Mouse (Mus musculus): ENCODE results near the gene Mrpl45. TPM values are rescaled to one million over a fixed set of nuclear protein-coding genes. Genes with fewer than 3 reads are reported as not detected.
A peak's percentile ranks its signal among the peaks of the same experiment; 100 is the strongest.
"Not testable (repeated sequence)": the region's sequence is repeated elsewhere in the genome, so short reads cannot be mapped to it uniquely, and the experiment has no call there.

Gene Mrpl45
- total RNA-seq, 2 experiments from 2014 or later: 3.6 to 13.4 TPM

DNA sequence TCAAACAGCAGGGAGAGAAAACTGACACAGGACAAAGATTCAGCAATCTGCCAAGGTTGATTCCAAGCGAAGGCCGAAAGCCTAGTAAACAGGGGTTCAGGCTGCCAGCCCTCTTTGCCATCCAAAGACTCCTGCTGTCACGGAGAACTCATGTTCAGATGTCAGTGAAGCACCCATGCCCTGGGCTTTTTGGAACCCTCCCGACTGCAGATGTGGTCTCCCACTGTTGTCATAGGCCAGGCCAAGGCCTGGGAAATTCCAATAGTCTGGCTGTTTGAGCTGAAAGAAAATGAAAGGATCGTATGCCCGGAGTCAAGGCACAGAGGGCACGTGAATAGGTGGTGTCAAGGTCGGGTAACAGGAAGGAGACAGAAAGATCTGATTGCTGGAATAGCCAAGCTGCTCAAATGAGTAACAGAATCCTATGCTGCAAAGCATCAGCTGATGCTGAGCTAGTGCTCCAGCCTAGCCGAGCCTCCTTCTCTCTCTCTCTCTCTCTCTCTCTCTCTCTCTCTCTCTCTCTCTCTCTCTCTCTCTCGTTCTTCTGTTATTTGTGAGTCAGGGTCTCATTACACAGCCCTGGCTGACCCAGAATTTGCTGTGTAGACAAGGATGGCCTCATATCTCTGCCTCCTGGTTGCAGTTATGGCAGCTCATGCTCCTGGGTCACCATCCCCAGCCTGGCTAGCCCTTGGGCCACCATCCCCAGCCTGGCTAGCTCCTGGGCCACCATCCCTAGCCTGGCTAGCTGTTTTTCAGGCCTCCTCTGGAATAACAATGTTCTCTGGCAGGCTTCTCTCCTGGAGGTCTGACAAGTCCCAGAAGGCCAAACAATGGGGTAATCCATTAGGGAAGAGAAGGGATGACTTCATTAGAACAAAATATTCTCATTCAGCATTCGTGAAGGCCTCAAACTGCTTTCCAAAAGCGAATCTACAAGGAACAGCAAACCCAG lies 26.0 kb upstream of the Mrpl45 start:
- ATAC-seq (replicated peaks; ENCODE audit: low FRiP score, poor library complexity, severe bottlenecking): no peak

DNA sequence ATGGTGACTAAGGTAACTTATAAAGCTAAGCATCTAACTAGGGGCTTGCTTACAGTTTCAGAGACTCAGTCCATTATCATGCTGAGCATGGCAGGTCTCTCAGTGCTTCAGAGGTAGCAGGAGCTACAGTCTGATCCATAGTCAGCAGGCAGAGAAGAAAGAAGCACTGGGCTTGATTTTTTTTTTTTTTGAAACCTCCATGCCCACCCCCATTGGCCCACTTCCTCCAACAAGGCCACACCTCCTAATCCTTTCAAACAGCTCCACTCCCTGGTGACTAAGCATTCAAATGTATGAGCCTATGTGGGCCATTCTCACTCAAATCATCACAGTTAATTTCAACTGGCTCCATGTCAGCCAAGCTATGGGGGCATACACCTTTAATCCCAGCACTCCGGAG lies 22.8 kb upstream of the Mrpl45 start:
- ATAC-seq (replicated peaks; ENCODE audit: low FRiP score, poor library complexity, severe bottlenecking): no peak

DNA sequence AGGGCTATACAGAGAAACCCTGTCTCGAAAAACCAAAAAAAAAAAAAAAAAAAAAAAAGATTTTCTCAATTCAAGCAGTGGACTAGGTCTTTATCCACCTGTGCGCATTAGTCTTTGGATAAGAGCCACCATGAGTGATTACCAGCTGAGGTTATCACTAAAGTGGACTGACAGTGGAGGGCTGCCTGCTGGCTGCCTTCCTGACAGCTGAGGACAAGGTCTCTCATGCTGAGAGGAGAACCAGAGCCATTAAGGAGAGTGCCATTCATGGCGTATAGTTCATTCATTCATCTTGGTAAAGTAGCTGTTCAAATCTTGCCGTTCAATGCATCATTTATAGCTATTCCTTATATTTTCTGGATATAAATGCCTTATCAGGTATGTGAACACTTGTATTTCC lies 19.0 kb upstream of the Mrpl45 start:
- no peak for ATAC-seq (replicated peaks; ENCODE audit: low FRiP score, poor library complexity, severe bottlenecking)

DNA sequence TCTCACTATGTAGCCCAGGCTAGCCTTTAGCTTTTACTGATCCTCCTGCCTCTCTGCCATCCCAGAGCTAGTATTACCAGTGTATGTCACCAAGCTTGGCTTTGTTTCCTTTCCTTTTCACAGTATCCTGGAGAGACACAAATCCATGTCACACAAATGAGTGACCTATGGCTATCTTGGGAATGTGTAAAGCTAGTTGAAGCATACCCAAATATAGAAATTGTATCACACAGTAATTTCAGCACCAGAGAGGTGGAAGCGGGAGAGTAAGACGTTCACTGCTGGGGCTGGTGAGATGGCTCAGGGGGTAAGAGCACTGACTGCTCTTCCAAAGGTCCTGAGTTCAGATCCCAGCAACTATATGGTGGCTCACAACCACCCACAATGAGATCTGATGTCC lies 15.6 kb upstream of the Mrpl45 start:
- no peak for ATAC-seq (replicated peaks; ENCODE audit: low FRiP score, poor library complexity, severe bottlenecking)

DNA sequence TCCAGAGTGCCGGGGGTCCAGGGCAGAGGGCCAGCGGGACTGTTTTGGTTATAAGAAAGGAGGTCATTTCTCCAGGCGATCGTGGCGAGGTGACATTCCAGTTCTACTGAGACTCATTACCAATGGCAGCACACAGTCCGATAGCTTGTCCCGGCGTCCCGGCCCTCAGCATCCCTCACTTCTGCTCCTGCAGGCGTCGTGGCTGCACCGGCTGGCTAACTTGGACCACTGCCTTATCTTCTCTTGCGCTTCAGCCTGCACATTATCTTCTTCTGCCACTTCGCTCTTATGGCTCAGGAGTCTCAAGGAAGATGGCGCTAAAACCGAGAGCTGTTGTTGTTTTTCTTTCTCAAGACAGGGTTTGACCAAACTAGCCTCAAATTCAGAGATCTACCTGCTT lies 14.1 kb upstream of the Mrpl45 start:
- no peak for ATAC-seq (replicated peaks; ENCODE audit: low FRiP score, poor library complexity, severe bottlenecking)

- no peak for ATAC-seq (replicated peaks; ENCODE audit: low FRiP score, poor library complexity, severe bottlenecking)
These were observed 13.2 kb upstream of the Mrpl45 start for GRCm38 (mm10) chr11:97302231-97302781.

DNA sequence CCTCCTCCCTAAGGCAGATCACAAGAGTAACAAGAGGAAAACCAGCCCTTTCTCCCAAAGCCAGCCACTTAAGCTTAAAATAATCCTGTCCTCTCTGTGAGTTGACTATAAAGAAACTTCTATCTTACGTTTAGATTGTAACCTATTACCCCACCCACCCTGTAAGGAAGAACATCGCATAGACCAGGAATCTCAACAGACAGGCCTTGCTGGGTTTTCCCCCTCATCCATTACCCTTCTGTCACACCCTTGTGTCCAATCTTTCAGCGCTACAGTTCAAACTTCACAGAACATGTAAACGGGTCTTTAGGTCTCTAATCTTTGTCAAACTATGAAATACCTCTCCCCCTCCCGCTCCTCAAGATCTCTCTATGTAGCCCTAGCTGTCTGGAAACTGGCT lies 10.9 kb upstream of the Mrpl45 start:
- ATAC-seq (replicated peaks; ENCODE audit: low FRiP score, poor library complexity, severe bottlenecking): no peak

DNA sequence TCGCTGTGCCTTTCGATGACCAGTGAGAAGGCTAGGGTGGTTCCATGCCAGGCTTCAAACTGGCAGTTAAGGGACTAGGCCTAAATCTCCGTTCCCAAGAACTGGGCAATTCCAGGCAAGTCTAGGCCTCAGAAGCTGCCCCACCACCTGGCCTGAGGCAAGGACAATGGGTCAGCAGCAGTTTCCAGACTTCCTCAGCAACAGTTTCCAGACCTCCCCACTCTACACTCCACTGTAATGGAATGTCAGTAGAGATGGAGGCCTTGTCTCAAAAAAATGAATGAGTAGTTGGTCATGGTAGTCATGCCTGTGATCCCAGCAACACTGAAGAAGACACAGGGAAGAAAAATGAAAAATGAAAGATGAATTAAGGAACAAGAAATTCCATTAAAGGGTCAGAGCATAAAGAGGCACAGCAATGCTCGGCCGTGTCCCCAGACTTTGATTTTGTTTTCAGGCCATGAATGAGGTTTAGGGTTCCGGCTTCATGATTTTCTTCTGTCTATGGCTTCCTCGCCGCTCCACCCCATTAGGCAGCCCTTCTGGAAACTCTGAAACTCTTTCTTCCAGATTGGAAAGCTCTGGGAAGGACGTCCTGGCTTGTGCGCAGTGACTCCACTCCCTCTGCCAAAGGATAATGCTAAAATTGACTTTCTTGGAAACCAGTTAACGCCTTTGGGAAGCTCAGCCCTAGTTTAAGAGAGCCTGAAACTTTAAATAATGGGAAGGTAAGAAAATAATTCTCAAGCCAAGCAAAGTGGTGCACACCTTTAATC lies 8.0 kb upstream of the Mrpl45 start:
- ATAC-seq (replicated peaks; ENCODE audit: low FRiP score, poor library complexity, severe bottlenecking): no peak

DNA sequence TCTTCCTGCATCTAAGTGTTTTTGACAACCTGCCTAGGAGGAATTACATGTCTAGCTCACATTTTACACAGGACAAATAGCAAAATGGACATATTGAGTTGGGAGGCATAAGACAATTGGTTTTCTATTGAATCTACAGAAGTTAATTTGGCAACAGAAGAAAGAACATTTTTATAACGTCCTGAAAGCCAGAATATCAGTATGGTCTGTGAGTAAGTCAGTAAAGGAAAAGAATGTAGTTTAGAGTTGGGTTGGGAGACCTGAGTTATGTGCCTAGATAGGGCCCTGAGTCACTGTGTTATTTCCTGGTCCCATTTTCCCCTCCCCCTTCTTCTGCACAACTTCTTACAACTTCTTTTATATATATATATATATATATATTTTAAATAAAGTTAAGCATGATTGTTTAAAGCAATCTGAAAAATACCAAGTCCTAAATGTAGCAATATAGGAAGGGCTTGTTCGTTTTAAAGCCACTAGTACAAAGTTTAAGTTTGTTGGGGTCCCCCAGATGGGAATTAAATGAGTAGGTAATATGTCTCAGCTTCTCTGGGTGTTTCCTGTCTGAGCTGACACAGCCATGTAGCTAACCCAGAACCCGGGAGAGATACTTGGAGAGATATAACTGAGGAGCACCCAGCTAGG lies 6.6 kb upstream of the Mrpl45 start:
- no peak for ATAC-seq (replicated peaks; ENCODE audit: low FRiP score, poor library complexity, severe bottlenecking)

- ATAC-seq (replicated peaks; ENCODE audit: low FRiP score, poor library complexity, severe bottlenecking): no peak
These were observed 6.1 kb upstream of the Mrpl45 start for GRCm38 (mm10) chr11:97309451-97309836.

- ATAC-seq (replicated peaks; ENCODE audit: low FRiP score, poor library complexity, severe bottlenecking): no peak
These were observed 5.5 kb upstream of the Mrpl45 start for GRCm38 (mm10) chr11:97309911-97310571.

DNA sequence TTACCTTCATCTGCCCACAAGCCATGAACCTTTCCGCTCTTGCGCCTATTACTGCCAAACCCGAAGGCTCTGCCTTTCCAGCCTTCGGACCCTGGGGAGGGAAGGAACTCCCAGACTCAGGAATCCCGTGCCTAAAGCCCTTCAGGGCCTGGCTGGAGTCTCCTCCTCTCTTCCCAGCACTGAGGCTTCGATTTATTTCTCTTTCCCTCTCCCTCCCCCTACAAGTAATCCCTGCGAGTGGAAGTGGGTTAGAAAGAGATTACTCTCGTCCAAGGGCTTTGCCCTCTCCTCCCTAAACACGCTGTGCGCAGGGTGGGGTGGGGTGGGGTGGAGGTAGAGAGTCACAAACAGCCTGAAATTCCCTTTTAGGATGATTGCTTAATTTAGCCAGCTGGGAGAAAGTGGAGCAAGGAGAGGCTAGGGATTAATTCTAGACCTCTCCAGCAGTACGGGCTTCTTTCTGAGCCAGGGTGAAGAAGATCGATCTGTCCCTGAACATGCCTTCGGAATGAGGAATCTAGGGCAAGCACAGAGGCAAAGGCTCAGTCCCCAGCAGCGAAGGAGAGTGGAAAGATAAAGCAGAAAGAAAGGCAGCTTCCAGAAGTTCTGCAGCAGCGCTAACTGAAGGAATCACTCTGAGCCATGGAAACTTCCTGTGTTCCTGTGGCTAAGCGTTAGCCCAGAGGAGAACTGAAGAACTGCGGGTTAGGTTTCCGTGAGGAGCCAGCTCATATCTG lies 4.5 kb upstream of the Mrpl45 start:
- no peak for ATAC-seq (replicated peaks; ENCODE audit: low FRiP score, poor library complexity, severe bottlenecking)

- not testable (repeated sequence) for ATAC-seq (replicated peaks; ENCODE audit: low FRiP score, poor library complexity, severe bottlenecking)
These were observed 2.6 kb upstream of the Mrpl45 start for GRCm38 (mm10) chr11:97312871-97313270.

DNA sequence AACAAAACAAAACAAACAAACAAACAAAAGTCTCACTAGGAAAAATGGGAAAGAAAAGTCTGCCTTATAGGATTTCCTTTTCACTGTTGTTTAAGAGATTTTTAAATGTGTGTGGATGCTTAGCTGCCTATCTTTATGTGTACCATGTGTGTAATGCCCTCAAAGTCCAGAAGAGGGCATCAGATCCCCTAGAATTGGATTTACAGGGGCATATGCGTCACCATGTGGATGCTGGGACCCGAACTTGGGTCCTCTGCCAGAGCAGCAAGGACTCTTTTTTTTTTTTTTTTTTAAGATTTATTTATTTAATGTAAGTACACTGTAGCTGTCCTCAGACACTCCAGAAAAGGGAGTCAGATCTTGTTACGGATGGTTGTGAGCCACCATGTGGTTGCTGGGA lies 1.4 kb upstream of the Mrpl45 start:
- ATAC-seq (replicated peaks; ENCODE audit: low FRiP score, poor library complexity, severe bottlenecking): no peak

DNA sequence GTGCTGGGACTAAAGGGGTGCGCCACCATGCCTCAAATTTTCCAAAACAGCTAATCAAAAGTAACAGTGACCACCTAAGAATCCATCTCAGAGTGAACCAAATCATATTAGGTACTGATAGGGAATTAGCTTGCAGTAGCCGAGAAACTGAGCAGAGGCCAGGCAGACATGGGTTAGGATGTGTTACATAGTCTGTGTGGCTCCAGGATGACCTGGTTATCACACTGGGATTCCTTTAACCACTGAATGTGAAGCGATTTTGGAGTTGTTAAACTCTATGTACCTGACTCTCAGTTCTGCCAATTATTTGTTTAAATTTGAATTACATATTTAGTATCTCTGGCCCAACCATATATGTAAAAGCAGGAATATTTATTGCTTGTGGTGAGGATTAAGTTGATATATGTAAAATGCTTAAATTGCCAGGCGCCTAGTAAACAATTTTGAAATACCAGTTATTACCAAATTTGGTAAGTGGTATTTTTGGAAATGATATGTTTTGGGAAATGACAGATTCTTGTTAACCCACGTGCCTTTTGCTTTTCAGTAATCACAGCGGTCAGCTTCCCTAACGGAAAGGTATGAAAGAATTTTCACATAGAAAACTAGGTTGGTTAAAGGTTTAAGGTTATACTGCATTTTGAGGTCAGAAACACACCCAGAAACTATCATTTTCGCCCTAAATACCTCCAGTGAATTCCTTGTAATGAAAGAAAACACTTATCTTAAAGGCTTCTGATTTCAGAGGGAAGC lies 589 bp upstream of the Mrpl45 start:
- peak; percentile 13 for ATAC-seq (replicated peaks; ENCODE audit: low FRiP score, poor library complexity, severe bottlenecking)

GRCm38 (mm10) chr11:97321197-97321596 lies 5.7 kb downstream of the Mrpl45 start:
- no peak for ATAC-seq (replicated peaks; ENCODE audit: low FRiP score, poor library complexity, severe bottlenecking)

GRCm38 (mm10) chr11:97321894-97322600 lies 6.5 kb downstream of the Mrpl45 start:
- ATAC-seq (replicated peaks; ENCODE audit: low FRiP score, poor library complexity, severe bottlenecking): peak; percentile 99

DNA sequence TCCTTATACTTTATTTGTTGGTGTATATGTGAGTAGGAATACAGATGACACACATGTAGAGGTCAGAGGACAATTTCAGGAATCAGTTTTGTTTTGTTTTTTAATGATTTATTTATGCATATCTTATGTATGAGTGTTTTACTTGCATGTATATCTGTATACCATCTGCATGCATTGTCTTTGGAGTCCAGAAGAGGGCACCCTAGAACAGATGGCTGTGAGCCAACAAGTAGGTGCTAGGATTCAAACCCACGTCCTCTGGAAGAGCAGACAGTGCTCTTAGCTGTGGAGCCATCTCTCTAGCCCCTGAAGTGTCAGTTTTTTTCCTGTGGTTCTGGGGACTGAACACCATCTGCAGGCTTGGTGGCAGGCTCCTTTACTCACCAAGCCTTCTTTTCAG lies 9.7 kb downstream of the Mrpl45 start:
- no peak for ATAC-seq (replicated peaks; ENCODE audit: low FRiP score, poor library complexity, severe bottlenecking)

All from erythroid progenitor cell, adult 5-6 weeks (primary cell).